Mouse (Mus musculus): Measurements from ENCODE around the gene Reg1.

DNA sequence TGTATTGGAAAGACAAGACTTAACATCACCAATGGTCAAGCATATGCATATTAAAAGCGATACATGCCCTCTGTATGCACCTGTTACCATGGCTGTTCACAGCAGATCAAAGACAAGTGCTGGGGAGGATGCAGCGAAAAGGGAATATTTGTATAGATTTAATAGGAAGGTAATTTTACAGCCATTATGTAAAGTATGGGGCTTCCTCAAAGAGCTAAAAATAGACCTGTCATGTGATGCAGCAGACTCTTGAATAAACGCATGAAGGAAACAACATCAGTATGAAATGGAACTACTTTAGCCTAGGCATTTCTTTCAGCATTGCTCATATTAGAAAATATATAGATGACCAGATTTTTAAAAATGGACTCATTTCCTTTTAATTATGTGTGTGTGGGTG lies 36.9 kb upstream of the Reg1 start:
- TF ChIP-seq POLR2A (IDR thresholded peaks at IDR 0.05; ENCODE audit: insufficient read length, low read depth) = no peak
- no peak for TF ChIP-seq MAX (IDR thresholded peaks at IDR 0.05; ENCODE audit: low read depth)
- no peak for TF ChIP-seq TCF3 (IDR thresholded peaks at IDR 0.05; ENCODE audit: insufficient read length, low read depth)
- no peak for TF ChIP-seq E2F4 (IDR thresholded peaks at IDR 0.05; ENCODE audit: insufficient read depth)
- no peak for TF ChIP-seq POLR2AphosphoS2 (IDR thresholded peaks at IDR 0.05; ENCODE audit: insufficient read length, low read depth)
- TF ChIP-seq MYOD1 (IDR thresholded peaks at IDR 0.05; ENCODE audit: control insufficient read depth in 1 of 3, insufficient read length in 2 of 3, low read depth in 2 of 3) = no peak
- no peak for TF ChIP-seq USF1 (IDR thresholded peaks at IDR 0.05; ENCODE audit: low read depth)
- no peak for TF ChIP-seq MYOG (IDR thresholded peaks at IDR 0.05; ENCODE audit: control insufficient read depth in 1 of 3, insufficient read depth in 1 of 3, insufficient read length in 2 of 3, low read depth in 2 of 3)
- TF ChIP-seq TCF12 (IDR thresholded peaks at IDR 0.05; ENCODE audit: insufficient read depth, poor library complexity, severe bottlenecking) = no peak
- no peak for TF ChIP-seq SRF (IDR thresholded peaks at IDR 0.05; ENCODE audit: control insufficient read depth, insufficient read length, low read depth)
- TF ChIP-seq REST (IDR thresholded peaks at IDR 0.05; ENCODE audit: insufficient read depth, insufficient read length) = no peak

All from myocyte (in vitro differentiated cells).